Mouse (Mus musculus): ENCODE measurements around the gene Dcun1d3. TPM values are rescaled to one million over a fixed set of nuclear protein-coding genes. Genes with fewer than 3 reads are reported as not detected.

Gene Dcun1d3
- polyA plus RNA-seq (2014; fragmentation: Illumina TruSeq; extraction: RNeasy Lipid Tissue Mini Kit (QIAGEN cat#74804); ENCODE audit: low read depth, low replicate concordance) = 8.1 TPM

GRCm38 (mm10) chr7:119895639-119896512 is at the start of gene Dcun1d3, which contains the start of gene Lyrm1:
Dcun1d3 (minus strand) TSS chr7:119896298.
Lyrm1 (plus strand) TSS chr7:119895861.

Other genes with a start within 250 kb of the Dcun1d3 start
- gene Acsm4, start 206.3 kb downstream of the Dcun1d3 start, polyA plus RNA-seq (2014; fragmentation: Illumina TruSeq; extraction: RNeasy Lipid Tissue Mini Kit (QIAGEN cat#74804); ENCODE audit: low read depth, low replicate concordance) = not detected
- gene Thumpd1, start 175.5 kb downstream of the Dcun1d3 start, polyA plus RNA-seq (2014; fragmentation: Illumina TruSeq; extraction: RNeasy Lipid Tissue Mini Kit (QIAGEN cat#74804); ENCODE audit: low read depth, low replicate concordance) = 20.1 TPM
- gene Acsm3, start 135.4 kb downstream of the Dcun1d3 start, polyA plus RNA-seq (2014; fragmentation: Illumina TruSeq; extraction: RNeasy Lipid Tissue Mini Kit (QIAGEN cat#74804); ENCODE audit: low read depth, low replicate concordance) = 179 TPM
- gene Rexo5, start 102.3 kb downstream of the Dcun1d3 start, polyA plus RNA-seq (2014; fragmentation: Illumina TruSeq; extraction: RNeasy Lipid Tissue Mini Kit (QIAGEN cat#74804); ENCODE audit: low read depth, low replicate concordance) = 7.8 TPM
- gene Eri2, start 102.2 kb downstream of the Dcun1d3 start, polyA plus RNA-seq (2014; fragmentation: Illumina TruSeq; extraction: RNeasy Lipid Tissue Mini Kit (QIAGEN cat#74804); ENCODE audit: low read depth, low replicate concordance) = 8.1 TPM
- 7.5 TPM for gene Lyrm1, start 437 bp downstream of the Dcun1d3 start, polyA plus RNA-seq (2014; fragmentation: Illumina TruSeq; extraction: RNeasy Lipid Tissue Mini Kit (QIAGEN cat#74804); ENCODE audit: low read depth, low replicate concordance)
- gene Dnah3, start 199.0 kb upstream of the Dcun1d3 start, polyA plus RNA-seq (2014; fragmentation: Illumina TruSeq; extraction: RNeasy Lipid Tissue Mini Kit (QIAGEN cat#74804); ENCODE audit: low read depth, low replicate concordance) = not detected
- gene Tmem159, start 206.1 kb upstream of the Dcun1d3 start, polyA plus RNA-seq (2014; fragmentation: Illumina TruSeq; extraction: RNeasy Lipid Tissue Mini Kit (QIAGEN cat#74804); ENCODE audit: low read depth, low replicate concordance) = 2.6 TPM
- not detected for gene Zp2, start 249.0 kb upstream of the Dcun1d3 start, polyA plus RNA-seq (2014; fragmentation: Illumina TruSeq; extraction: RNeasy Lipid Tissue Mini Kit (QIAGEN cat#74804); ENCODE audit: low read depth, low replicate concordance)

Data from liver, adult 10 weeks (tissue).